ENCODE assay signal across 8 mouse cellular contexts in genomic region chr2:153107802-153108201, GRCm38 (mm10). TPM values are rescaled to one million over a fixed set of nuclear protein-coding genes. Genes with fewer than 3 reads are reported as not detected.
DNase-seq lines count a peak whose midpoint lies in the region; ATAC-seq and TF ChIP-seq lines count a peak whose summit lies in the region.

No protein-coding gene starts in this region.

- H3K9me3 ChIP-seq in lung, embryonic 14.5 days (ENCODE audit: low read depth, low read length), result no peaks in the 10 kb centered on the region
- no peaks in the 10 kb centered on the region for H3K9me3 ChIP-seq in forebrain, embryonic 12.5 days
- no peaks in the 10 kb centered on the region for H3K9me3 ChIP-seq in limb, embryonic 10.5 days (replicated peaks)
- no peaks in the 10 kb centered on the region for H3K9me3 ChIP-seq in neural tube, embryonic 12.5 days

- WGBS in lung, embryonic 14.5 days, result 4% methylated on average over 15 of the region's 15 CpGs
- WGBS in forebrain, embryonic 12.5 days, result 1% methylated on average over 15 of the region's 15 CpGs
- WGBS in limb, embryonic 10.5 days, result 3% methylated on average over 15 of the region's 15 CpGs
- WGBS in neural tube, embryonic 12.5 days, result 2% methylated on average over 15 of the region's 15 CpGs

- H3K4me1 ChIP-seq in lung, embryonic 14.5 days (ENCODE audit: insufficient read depth), result 0 out of 2 replicates have a peak, but pooled peaks cover 7% of the 10 kb centered on the region
- peaks cover 19% of the 10 kb centered on the region for H3K4me1 ChIP-seq in forebrain, embryonic 12.5 days
- peaks cover 20% of the 10 kb centered on the region for H3K4me1 ChIP-seq in limb, embryonic 10.5 days
- peaks cover 12% of the 10 kb centered on the region for H3K4me1 ChIP-seq in neural tube, embryonic 12.5 days

- peak overlapping the region; percentile 44 for H3K4me3 ChIP-seq in lung, embryonic 14.5 days (ENCODE audit: low read depth, low read length)
- H3K4me3 ChIP-seq in forebrain, embryonic 12.5 days (replicated peaks), result peak overlapping the region; percentile 43
- H3K4me3 ChIP-seq in limb, embryonic 10.5 days, result peak overlapping the region; percentile 47
- peak overlapping the region; percentile 34; the same call in 1 of the 2 replicates for H3K4me3 ChIP-seq in neural tube, embryonic 12.5 days

- TF ChIP-seq CTCF in lung, embryonic 14.5 days (IDR thresholded peaks at IDR 0.05; ENCODE audit: low read depth), result no peak

- H3K36me3 ChIP-seq in lung, embryonic 14.5 days (ENCODE audit: insufficient read depth), result no peaks in the 10 kb centered on the region
- no peaks in the 10 kb centered on the region for H3K36me3 ChIP-seq in forebrain, embryonic 12.5 days (replicated peaks)
- no peaks in the 10 kb centered on the region for H3K36me3 ChIP-seq in limb, embryonic 10.5 days
- H3K36me3 ChIP-seq in neural tube, embryonic 12.5 days, result no peaks in the 10 kb centered on the region

- DNase-seq in lung, embryonic 14.5 days, result peak; percentile 27
- no peak for DNase-seq in lung, adult 18-20 months
- DNase-seq in limb, embryonic 10.5 days (ENCODE audit: low spot score), result no peak
- no peak for DNase-seq in natural killer cell, adult 2 months (ENCODE audit: low spot score in 2 of 2)
- no peak for DNase-seq in cerebellum, adult 8-10 months
- DNase-seq in kidney, postnatal 36 days, result no peak

- H3K9ac ChIP-seq in lung, embryonic 14.5 days, result no peak overlapping the region
- H3K9ac ChIP-seq in forebrain, embryonic 12.5 days, result no peak overlapping the region
- H3K9ac ChIP-seq in neural tube, embryonic 12.5 days, result no peak overlapping the region

- H3K4me2 ChIP-seq in lung, embryonic 14.5 days, result peak overlapping the region; percentile 82
- peak overlapping the region; percentile 72 for H3K4me2 ChIP-seq in forebrain, embryonic 12.5 days
- H3K4me2 ChIP-seq in neural tube, embryonic 12.5 days (replicated peaks), result peak overlapping the region; percentile 79

- ATAC-seq in lung, embryonic 14.5 days (ENCODE audit: insufficient read depth), result no peak
- ATAC-seq in forebrain, embryonic 12.5 days (ENCODE audit: low FRiP score), result no peak
- ATAC-seq in neural tube, embryonic 12.5 days (ENCODE audit: low FRiP score, low read depth), result no peak

- peaks cover 44% of the 10 kb centered on the region for H3K27me3 ChIP-seq in lung, embryonic 14.5 days (ENCODE audit: insufficient read depth, low read length)
- peaks cover 62% of the 10 kb centered on the region for H3K27me3 ChIP-seq in forebrain, embryonic 12.5 days
- peaks cover 75% of the 10 kb centered on the region for H3K27me3 ChIP-seq in limb, embryonic 10.5 days (ENCODE audit: low read depth, poor library complexity, severe bottlenecking)
- H3K27me3 ChIP-seq in neural tube, embryonic 12.5 days (replicated peaks), result peaks cover 38% of the 10 kb centered on the region

- no peak overlapping the region for H3K27ac ChIP-seq in lung, embryonic 14.5 days (ENCODE audit: low read depth)
- H3K27ac ChIP-seq in forebrain, embryonic 12.5 days, result no peak overlapping the region
- H3K27ac ChIP-seq in limb, embryonic 10.5 days, result no peak overlapping the region
- no peak overlapping the region for H3K27ac ChIP-seq in neural tube, embryonic 12.5 days

RNA-seq across cellular contexts. Expression of gene Hck, which starts 0.5 kb away (rescaled TPM):
- 2.6 and 3.7 TPM in 2 replicates for polyA plus RNA-seq in lung, embryonic 14.5 days (2014; fragmentation: Nextera tagmentation; extraction: Ambion mirVana)
- 1.3 and 1.5 TPM in 2 replicates for polyA plus RNA-seq in forebrain, embryonic 12.5 days (2016; fragmentation: Nextera tagmentation; extraction: Ambion mirVana)
- 0.88 and 1.1 TPM in 2 replicates for polyA plus RNA-seq in limb, embryonic 10.5 days (2016; fragmentation: Nextera tagmentation; extraction: Ambion mirVana)
- 2.5 and 2.6 TPM in 2 replicates for polyA plus RNA-seq in neural tube, embryonic 12.5 days (2016; fragmentation: Nextera tagmentation; extraction: Ambion mirVana)

RNA-seq across cellular contexts. Expression of gene Ccm2l, which starts 42.0 kb away (rescaled TPM):
- 5.7 and 6.0 TPM in 2 replicates for polyA plus RNA-seq in lung, embryonic 14.5 days (2014; fragmentation: Nextera tagmentation; extraction: Ambion mirVana)
- 1.4 and 1.7 TPM in 2 replicates for polyA plus RNA-seq in forebrain, embryonic 12.5 days (2016; fragmentation: Nextera tagmentation; extraction: Ambion mirVana)
- 1.5 and 1.7 TPM in 2 replicates for polyA plus RNA-seq in limb, embryonic 10.5 days (2016; fragmentation: Nextera tagmentation; extraction: Ambion mirVana)
- 2.5 and 3.3 TPM in 2 replicates for polyA plus RNA-seq in neural tube, embryonic 12.5 days (2016; fragmentation: Nextera tagmentation; extraction: Ambion mirVana)

RNA-seq across cellular contexts. Expression of gene Tm9sf4, which starts 53.3 kb away (rescaled TPM):
- 90.2 and 90.9 TPM in 2 replicates for polyA plus RNA-seq in lung, embryonic 14.5 days (2014; fragmentation: Nextera tagmentation; extraction: Ambion mirVana)
- 72.0 and 80.2 TPM in 2 replicates for polyA plus RNA-seq in forebrain, embryonic 12.5 days (2016; fragmentation: Nextera tagmentation; extraction: Ambion mirVana)
- 66.5 and 84.3 TPM in 2 replicates for polyA plus RNA-seq in limb, embryonic 10.5 days (2016; fragmentation: Nextera tagmentation; extraction: Ambion mirVana)
- polyA plus RNA-seq in neural tube, embryonic 12.5 days (2016; fragmentation: Nextera tagmentation; extraction: Ambion mirVana), result 77.9 and 83.1 TPM in 2 replicates
